Mouse (Mus musculus) olfactory bulb, adult 2 months (tissue): ENCODE results near the gene Rere. TPM values are rescaled to one million over a fixed set of nuclear protein-coding genes. Genes with fewer than 3 reads are reported as not detected.
"Not testable (repeated sequence)": the region's sequence is repeated elsewhere in the genome, so short reads cannot be mapped to it uniquely, and the experiment has no call there.

ENCODE experiments used
- H3K27ac ChIP-seq: fragments of 200-500 bp; 2 replicates; pipeline ENCODE4 v1.5.1; 2012; ENCODE audit warnings: low read depth, low read length; ENCODE audit not compliant: insufficient read depth
- H3K4me1 ChIP-seq: fragments of 200-500 bp; 2 replicates; pipeline ENCODE4 v1.6.1; 2012; ENCODE audit warnings: low read length; ENCODE audit not compliant: control insufficient read depth, insufficient read depth
- H3K4me3 ChIP-seq: fragments of 200-500 bp; 2 replicates; pipeline ENCODE4 v1.5.1; 2012; ENCODE audit warnings: mild to moderate bottlenecking, low read depth, low read length, moderate library complexity; ENCODE audit not compliant: insufficient read depth
- CTCF ChIP-seq: fragments of 200-500 bp; IDR thresholded peaks from 2 replicates; pipeline ENCODE4 v1.5.1; 2012; ENCODE audit warnings: low read depth, mild to moderate bottlenecking, low read length, moderate library complexity; ENCODE audit not compliant: insufficient read depth
- POLR2A ChIP-seq: fragments of 200-500 bp; IDR thresholded peaks from 2 replicates; pipeline ENCODE4 v1.6.1; 2012; ENCODE audit warnings: mild to moderate bottlenecking, low read depth, low read length, moderate library complexity; ENCODE audit not compliant: insufficient read depth
- WGBS: fragments of 180-500 bp; shearing (Covaris S2); methylation state at CpG from one replicate; pipeline ENCODE4 v1.1.7; 2018; 5-methylcytosine and 5-hydroxymethylcytosine counted together
- polyA plus RNA-seq: library from polyadenylated mRNA; stranded (reverse); fragments of >200 nt; gene quantifications from 2 replicates; pipeline ENCODE4 v1.2.4, GENCODE M21; 2012; ENCODE audit warnings: low replicate concordance; ENCODE audit not compliant: missing spikeins, insufficient read depth, insufficient read length

Gene Rere
- polyA plus RNA-seq, 1 experiment: 288 TPM

- Histone ChIP-seq H3K27ac (no peak overlapping the region), H3K4me1 (peaks cover 5% of the 10 kb centered on the region), H3K4me3 (no peak overlapping the region)
- 59% methylated on average over 4 of the region's 5 CpGs for WGBS
- TF ChIP-seq POLR2A (no peak), CTCF (no peak)
Observed at GRCm38 (mm10) chr4:150540392-150541094, 259.1 kb downstream of the Rere start.

- no peak for TF ChIP-seq POLR2A
- H3K4me1 ChIP-seq: peaks cover 5% of the 10 kb centered on the region
- no peak overlapping the region for H3K4me3 ChIP-seq
- H3K27ac ChIP-seq: 0 out of 2 replicates have a peak overlapping the region, but pooled peaks have one; percentile 4
- 52% methylated on average over 7 of the region's 7 CpGs for WGBS
Observed at GRCm38 (mm10) chr4:150544231-150544630, 262.8 kb downstream of the Rere start.

- H3K27ac ChIP-seq: 0 out of 2 replicates have a peak overlapping the region, but pooled peaks have one; percentile 4
- WGBS: 40% methylated on average over 10 of the region's 10 CpGs
- TF ChIP-seq POLR2A (no peak), CTCF (no peak)
Observed at GRCm38 (mm10) chr4:150544652-150545258, 263.3 kb downstream of the Rere start.

GRCm38 (mm10) chr4:150545775-150546174, 264.3 kb downstream of the Rere start:
- peaks cover 15% of the 10 kb centered on the region for H3K4me1 ChIP-seq
- WGBS: 83% methylated on average over 7 of the region's 7 CpGs
- no peak overlapping the region for H3K27ac ChIP-seq
- TF ChIP-seq POLR2A (no peak), CTCF (no peak)
- H3K4me3 ChIP-seq: no peak overlapping the region

More at GRCm38 (mm10) chr4:150544652-150545258, 263.3 kb downstream of the Rere start:
- peaks cover 6% of the 10 kb centered on the region for H3K4me1 ChIP-seq
- no peak overlapping the region for H3K4me3 ChIP-seq

- not testable (repeated sequence) for H3K27ac ChIP-seq
- WGBS: 94% methylated on average over 4 of the region's 4 CpGs
Observed at GRCm38 (mm10) chr4:150546296-150546695, 264.9 kb downstream of the Rere start.

GRCm38 (mm10) chr4:150549393-150549792, 267.9 kb downstream of the Rere start:
- no peak overlapping the region for H3K4me3 ChIP-seq
- peaks cover 19% of the 10 kb centered on the region for H3K4me1 ChIP-seq
- TF ChIP-seq CTCF: no peak
- TF ChIP-seq POLR2A: no peak
- H3K27ac ChIP-seq: no peak overlapping the region
- 94% methylated on average over 9 of the region's 9 CpGs for WGBS

More at GRCm38 (mm10) chr4:150546296-150546695, 264.9 kb downstream of the Rere start:
- peaks cover 17% of the 10 kb centered on the region for H3K4me1 ChIP-seq
- H3K4me3 ChIP-seq: not testable (repeated sequence)

GRCm38 (mm10) chr4:150549989-150550716, 268.7 kb downstream of the Rere start:
- no peak overlapping the region for H3K27ac ChIP-seq

GRCm38 (mm10) chr4:150551390-150551789, 269.9 kb downstream of the Rere start:
- H3K27ac ChIP-seq: no peak overlapping the region
- TF ChIP-seq POLR2A: no peak
- TF ChIP-seq CTCF: no peak
- H3K4me1 ChIP-seq: peaks cover 22% of the 10 kb centered on the region
- WGBS: 44% methylated on average over 4 of the region's 4 CpGs
- H3K4me3 ChIP-seq: no peak overlapping the region

More at GRCm38 (mm10) chr4:150549989-150550716, 268.7 kb downstream of the Rere start:
- TF ChIP-seq POLR2A: no peak
- no peak for TF ChIP-seq CTCF
- H3K4me3 ChIP-seq: no peak overlapping the region
- H3K4me1 ChIP-seq: peaks cover 19% of the 10 kb centered on the region
- WGBS: 88% methylated on average over 12 of the region's 12 CpGs

- 82% methylated on average over 15 of the region's 15 CpGs for WGBS
- Histone ChIP-seq H3K4me3 (no peak overlapping the region), H3K27ac (no peak overlapping the region), H3K4me1 (peaks cover 31% of the 10 kb centered on the region)
- TF ChIP-seq POLR2A: no peak
Observed at GRCm38 (mm10) chr4:150552751-150553600, 271.5 kb downstream of the Rere start.
